Mouse (Mus musculus) midbrain, postnatal 0 days (tissue): ENCODE data around the gene Unc45a. TPM values are rescaled to one million over a fixed set of nuclear protein-coding genes. Genes with fewer than 3 reads are reported as not detected.

ENCODE experiments used
- ATAC-seq: fragments of 200-750 bp; cut with Nextera tagmentation; 2 replicates; pipeline ENCODE4 v1.8.0; 2017; ENCODE audit warnings: moderate number of reproducible peaks, mild to moderate bottlenecking, moderate TSS enrichment, moderate library complexity; ENCODE audit not compliant: low FRiP score
- DNase-seq: peaks from one replicate; pipeline ENCODE4 v3.0.0-alpha.2; 2015; ENCODE audit warnings: low spot score
- H3K27ac ChIP-seq: fragments of 300-500 bp; sonication (generic); 2 replicates; pipeline ENCODE4 v1.5.1; 2014; ENCODE audit warnings: low read depth, mild to moderate bottlenecking, low read length, mixed read lengths
- H3K27me3 ChIP-seq: fragments of 300-500 bp; sonication (generic); 2 replicates; pipeline ENCODE4 v1.6.1; 2014; ENCODE audit warnings: low read length, control low read depth, mixed read lengths; ENCODE audit not compliant: insufficient read depth
- H3K36me3 ChIP-seq: fragments of 300-500 bp; sonication (generic); 2 replicates; pipeline ENCODE4 v1.6.1; 2014; ENCODE audit warnings: low read length, control low read depth, mixed read lengths; ENCODE audit not compliant: insufficient read depth
- H3K4me1 ChIP-seq: fragments of 300-500 bp; sonication (generic); 2 replicates; pipeline ENCODE4 v1.6.1; 2014; ENCODE audit warnings: mild to moderate bottlenecking, control low read depth, antibody characterized with exemption, low read length, mixed read lengths; ENCODE audit not compliant: insufficient read depth
- H3K4me2 ChIP-seq: fragments of 300-500 bp; sonication (generic); 2 replicates; pipeline ENCODE4 v1.6.1; 2014; ENCODE audit warnings: low read depth, mild to moderate bottlenecking, low read length, mixed read lengths; ENCODE audit not compliant: poor library complexity, severe bottlenecking
- H3K4me3 ChIP-seq: fragments of 300-500 bp; sonication (generic); 2 replicates; pipeline ENCODE4 v1.5.1; 2014; ENCODE audit warnings: low read depth, mild to moderate bottlenecking, low read length, moderate library complexity
- H3K9ac ChIP-seq: fragments of 300-500 bp; sonication (generic); replicated peaks from 2 replicates; pipeline ENCODE4 v1.6.1; 2014; ENCODE audit warnings: mild to moderate bottlenecking, low read length, moderate library complexity, mixed read lengths; ENCODE audit not compliant: poor library complexity, severe bottlenecking
- H3K9me3 ChIP-seq: fragments of 300-500 bp; sonication (generic); 2 replicates; pipeline ENCODE4 v1.6.1; 2016; ENCODE audit warnings: low read length, control low read depth
- CTCF ChIP-seq: IDR thresholded peaks from 2 replicates; pipeline ENCODE4 v1.5.1; 2016; ENCODE audit warnings: antibody characterized with exemption, mild to moderate bottlenecking
- WGBS: fragments of 180-500 bp; shearing (Covaris S2); extraction: QIAGEN DNeasy Blood & Tissue Kit; methylation state at CpG from one replicate; pipeline ENCODE4 v1.1.7; 2014; 5-methylcytosine and 5-hydroxymethylcytosine counted together
- polyA plus RNA-seq: library from polyadenylated mRNA; unstranded; fragments of >200 nt; fragmentation: Nextera tagmentation; extraction: Ambion mirVana; gene quantifications from 2 replicates; pipeline ENCODE4 v1.2.1, GENCODE M21; 2015
- total RNA-seq: library from RNA; depleted of rRNA; stranded (reverse); fragments of >200 nt; gene quantifications from 2 replicates; pipeline ENCODE4 v1.2.3, GENCODE M21; 2014

Unc45a gene
- total and polyA plus RNA-seq, 2 experiments from 2014 or later: 51.0 to 55.9 TPM

DNA sequence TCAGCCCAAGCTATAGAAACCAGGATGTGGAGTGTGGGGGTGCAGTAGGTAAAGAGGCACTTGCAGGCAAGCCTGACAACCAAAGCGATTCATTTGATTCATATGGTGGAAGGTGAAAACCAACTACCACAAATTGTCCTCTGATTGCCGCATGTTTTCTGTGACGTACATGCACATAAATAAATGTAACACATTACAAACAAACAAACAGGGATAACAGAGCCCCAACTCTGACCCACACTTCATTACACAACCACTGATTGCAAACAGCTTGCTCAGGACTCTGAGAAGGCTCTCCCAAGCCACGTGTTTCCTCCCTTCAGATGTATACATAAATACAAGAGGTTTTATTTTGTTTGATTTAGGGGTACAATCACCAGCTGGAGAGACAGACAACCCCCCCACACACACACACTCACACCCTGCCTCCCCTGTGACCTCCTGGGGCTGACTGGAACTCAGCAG lies 29.2 kb upstream of the Unc45a start:
- Histone ChIP-seq H3K36me3 (peaks cover 25% of the 10 kb centered on the region), H3K27me3 (no peaks in the 10 kb centered on the region), H3K9me3 (no peaks in the 10 kb centered on the region), H3K9ac (peak overlapping the region; percentile 96), H3K4me3 (peak overlapping the region; percentile 92), H3K4me2 (peak overlapping the region; percentile 76), H3K27ac (peak overlapping the region; percentile 81; the same call in 1 of the 2 replicates), H3K4me1 (peaks cover 3% of the 10 kb centered on the region; the same call in 1 of the 2 replicates)
- ATAC-seq: no peak
- WGBS: 45% methylated on average over 4 of the region's 4 CpGs
- DNase-seq: no peak
- no peak for TF ChIP-seq CTCF

DNA sequence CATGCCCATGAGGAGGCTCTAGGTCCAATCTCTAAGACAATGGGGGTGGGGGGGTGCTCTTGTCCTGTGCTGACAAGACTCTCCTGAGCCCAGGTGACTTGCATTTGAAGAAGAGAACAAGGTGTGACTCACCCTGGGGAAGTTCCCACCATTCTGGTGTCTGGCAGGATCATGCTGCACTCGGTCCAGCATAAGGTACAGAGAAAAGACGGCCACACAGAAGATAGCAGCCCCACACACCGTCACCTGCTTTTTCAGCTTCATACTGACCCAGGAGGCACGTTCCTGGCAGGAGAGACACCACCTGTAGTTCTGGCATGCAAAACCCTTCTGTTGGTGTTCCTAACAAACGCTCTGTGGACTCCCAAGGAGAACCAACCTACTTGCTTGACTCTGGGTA lies 28.7 kb upstream of the Unc45a start:
- Histone ChIP-seq H3K4me3 (peak overlapping the region; percentile 92), H3K27ac (no peak overlapping the region), H3K9ac (0 out of 2 replicates have a peak overlapping the region, but pooled peaks have one; percentile 96), H3K4me2 (peak overlapping the region; percentile 76), H3K36me3 (peaks cover 29% of the 10 kb centered on the region), H3K9me3 (no peaks in the 10 kb centered on the region), H3K27me3 (no peaks in the 10 kb centered on the region), H3K4me1 (peaks cover 3% of the 10 kb centered on the region; the same call in 1 of the 2 replicates)
- DNase-seq (no peak), ATAC-seq (no peak)
- 71% methylated on average over 5 of the region's 5 CpGs for WGBS
- TF ChIP-seq CTCF: no peak

DNA sequence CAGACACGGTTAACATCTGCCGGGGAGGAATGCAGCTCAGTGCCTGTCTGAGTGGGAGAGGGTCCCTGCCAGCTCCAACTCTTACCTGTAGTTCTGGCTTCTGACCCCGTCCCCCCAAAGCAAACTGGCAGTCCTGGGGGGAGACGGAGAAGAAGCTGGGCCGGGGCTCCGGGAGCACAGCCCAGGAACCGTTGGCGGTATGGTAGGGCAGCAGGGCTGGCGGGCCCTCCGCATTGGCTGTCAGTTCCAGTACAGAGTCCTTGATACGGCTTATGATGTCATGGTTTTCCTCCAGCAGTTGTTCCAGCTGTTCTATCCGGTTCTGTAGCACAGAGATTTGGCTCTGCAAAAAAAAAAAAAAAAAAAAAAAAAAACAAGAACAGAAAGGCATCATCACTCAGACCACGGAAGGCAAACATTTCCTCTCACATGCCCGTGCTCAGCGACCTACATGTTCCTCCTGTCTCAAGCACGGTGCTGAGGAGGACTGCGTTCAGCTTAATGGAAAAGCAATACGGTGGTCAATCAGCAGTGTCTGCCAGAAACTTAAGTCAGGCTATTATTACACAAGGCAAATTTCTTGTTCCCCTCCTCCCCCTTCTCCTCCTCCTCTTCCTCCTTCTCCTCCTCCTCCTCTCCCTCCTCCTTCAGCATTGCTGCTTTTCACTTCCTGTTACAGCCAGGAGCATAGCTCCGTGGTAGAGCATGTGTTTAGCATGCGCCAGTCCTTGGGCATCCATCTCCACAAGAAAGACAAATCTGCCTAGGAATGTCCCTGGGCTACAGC lies 28.0 kb upstream of the Unc45a start:
- Histone ChIP-seq H3K27me3 (no peaks in the 10 kb centered on the region), H3K36me3 (peaks cover 35% of the 10 kb centered on the region), H3K9me3 (no peaks in the 10 kb centered on the region), H3K4me3 (peak overlapping the region; percentile 92; the same call in 1 of the 2 replicates), H3K4me2 (peak overlapping the region; percentile 76), H3K27ac (no peak overlapping the region), H3K9ac (no peak overlapping the region), H3K4me1 (peaks cover 3% of the 10 kb centered on the region; the same call in 1 of the 2 replicates)
- TF ChIP-seq CTCF: no peak
- WGBS: 82% methylated on average over 20 of the region's 20 CpGs
- no peak for ATAC-seq
- no peak for DNase-seq

- ATAC-seq: no peak
- Histone ChIP-seq H3K27ac (no peak overlapping the region), H3K9me3 (no peaks in the 10 kb centered on the region), H3K4me2 (no peak overlapping the region), H3K4me1 (peaks cover 3% of the 10 kb centered on the region; the same call in 1 of the 2 replicates), H3K27me3 (no peaks in the 10 kb centered on the region), H3K4me3 (no peak overlapping the region), H3K9ac (no peak overlapping the region), H3K36me3 (peaks cover 43% of the 10 kb centered on the region)
- no peak for DNase-seq
- WGBS: 86% methylated on average over 9 of the region's 9 CpGs
- no peak for TF ChIP-seq CTCF
Observed at GRCm38 (mm10) chr7:80368009-80368408, 27.2 kb upstream of the Unc45a start.

DNA sequence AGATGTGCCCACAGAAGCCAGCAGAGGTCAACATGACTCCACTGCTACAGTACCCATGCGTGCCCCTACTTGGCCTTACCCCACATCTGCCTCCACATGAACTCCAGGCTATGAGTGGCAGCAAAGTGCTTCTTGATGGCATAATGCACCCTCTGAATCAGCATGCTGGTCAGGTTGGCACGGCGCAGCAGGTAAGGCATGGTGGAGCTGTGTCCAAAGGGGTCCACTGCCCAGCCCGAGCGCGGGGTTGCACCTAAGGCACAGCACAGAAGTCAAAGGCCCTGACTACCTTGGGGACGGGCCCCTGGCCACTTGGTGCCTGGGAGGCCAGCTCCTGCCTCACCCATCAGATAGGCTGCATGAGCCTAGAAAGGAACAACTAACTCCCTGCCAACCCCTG lies 26.4 kb upstream of the Unc45a start:
- H3K4me2 ChIP-seq: no peak overlapping the region
- no peak overlapping the region for H3K9ac ChIP-seq
- no peak for TF ChIP-seq CTCF
- no peaks in the 10 kb centered on the region for H3K9me3 ChIP-seq
- H3K4me3 ChIP-seq: no peak overlapping the region
- no peak overlapping the region for H3K27ac ChIP-seq
- ATAC-seq: no peak
- DNase-seq: no peak
- H3K27me3 ChIP-seq: no peaks in the 10 kb centered on the region
- H3K36me3 ChIP-seq: peaks cover 51% of the 10 kb centered on the region
- H3K4me1 ChIP-seq: peaks cover 3% of the 10 kb centered on the region; the same call in 1 of the 2 replicates
- WGBS: 98% methylated on average over 7 of the region's 7 CpGs

GRCm38 (mm10) chr7:80365759-80366158 lies 25.0 kb upstream of the Unc45a start:
- Histone ChIP-seq H3K4me1 (peaks cover 3% of the 10 kb centered on the region; the same call in 1 of the 2 replicates), H3K4me2 (no peak overlapping the region), H3K36me3 (peaks cover 61% of the 10 kb centered on the region), H3K4me3 (no peak overlapping the region), H3K27ac (no peak overlapping the region), H3K9ac (no peak overlapping the region), H3K9me3 (no peaks in the 10 kb centered on the region), H3K27me3 (no peaks in the 10 kb centered on the region)
- no peak for DNase-seq
- 87% methylated on average over 2 of the region's 2 CpGs for WGBS
- no peak for ATAC-seq
- TF ChIP-seq CTCF: no peak
